Comparison of ENCODE assay signal across 19 mouse cellular contexts in genomic region chr1:178748222-178748600, GRCm38 (mm10).
DNase-seq lines count a peak whose midpoint lies in the region; ATAC-seq lines count a peak whose summit lies in the region.
"Had no signal": no experiment of that assay in that cellular context is flagged by ENCODE, and none has a peak within 500 bp of the region (broad histone marks: within the 10 kb centered on the region; RNA-seq: fewer than 3 reads in every experiment).

No protein-coding gene starts in this region.

- peak; percentile 51 for DNase-seq in embryonic facial prominence, embryonic 14.5 days (ENCODE audit: low spot score)
- no peak for DNase-seq in embryonic facial prominence, embryonic 10.5 days (ENCODE audit: low spot score)
- no peak for DNase-seq in midbrain, embryonic 10.5 days (ENCODE audit: low spot score)
- no peak for DNase-seq in right cerebral cortex, postnatal 25 days
- DNase-seq: adrenal gland, postnatal 36 days; gastrocnemius, postnatal 25 days; kidney, adult 2 months; kidney, postnatal 10 days; liver had no signal

- no peak overlapping the region for H3K27ac ChIP-seq in embryonic facial prominence, embryonic 14.5 days (replicated peaks; ENCODE audit: low read depth, low read length)
- H3K27ac ChIP-seq in embryonic facial prominence, embryonic 10.5 days (replicated peaks), result no peak overlapping the region
- H3K27ac ChIP-seq in hindbrain, embryonic 16.5 days (ENCODE audit: low read depth, low read length), result peak overlapping the region; percentile 48; the same call in 1 of the 2 replicates
- no peak overlapping the region for H3K27ac ChIP-seq in hindbrain, embryonic 12.5 days
- peak overlapping the region; percentile 29; the same call in 1 of the 2 replicates for H3K27ac ChIP-seq in midbrain, embryonic 16.5 days (ENCODE audit: low read length)
- H3K27ac ChIP-seq in midbrain, embryonic 10.5 days (replicated peaks), result no peak overlapping the region
- H3K27ac ChIP-seq: embryonic facial prominence, embryonic 12.5 days; heart, embryonic 10.5 days; neural tube, embryonic 12.5 days; stomach, postnatal 0 days had no signal

- H3K4me3 ChIP-seq in embryonic facial prominence, embryonic 14.5 days (ENCODE audit: low read depth, low read length), result no peak overlapping the region
- no peak overlapping the region for H3K4me3 ChIP-seq in embryonic facial prominence, embryonic 10.5 days
- H3K4me3 ChIP-seq in hindbrain, embryonic 16.5 days (ENCODE audit: low read length), result no peak overlapping the region
- H3K4me3 ChIP-seq in hindbrain, embryonic 12.5 days, result no peak overlapping the region
- H3K4me3 ChIP-seq in midbrain, embryonic 16.5 days (ENCODE audit: low read depth, low read length), result no peak overlapping the region
- H3K4me3 ChIP-seq in midbrain, embryonic 10.5 days, result no peak overlapping the region
- H3K4me3 ChIP-seq: embryonic facial prominence, embryonic 12.5 days; heart, embryonic 10.5 days; neural tube, embryonic 12.5 days had no signal

- H3K4me2 ChIP-seq in embryonic facial prominence, embryonic 14.5 days (ENCODE audit: low read depth, low read length), result no peak overlapping the region
- no peak overlapping the region for H3K4me2 ChIP-seq in hindbrain, embryonic 16.5 days (ENCODE audit: low read length)
- H3K4me2 ChIP-seq in hindbrain, embryonic 12.5 days (replicated peaks), result no peak overlapping the region
- no peak overlapping the region for H3K4me2 ChIP-seq in midbrain, embryonic 16.5 days (ENCODE audit: low read length)
- H3K4me2 ChIP-seq: embryonic facial prominence, embryonic 12.5 days; neural tube, embryonic 12.5 days had no signal

- no peak for ATAC-seq in embryonic facial prominence, embryonic 14.5 days (ENCODE audit: low read depth)
- no peak for ATAC-seq in hindbrain, embryonic 16.5 days
- no peak for ATAC-seq in hindbrain, embryonic 12.5 days (ENCODE audit: low FRiP score)
- no peak for ATAC-seq in midbrain, embryonic 16.5 days
- ATAC-seq in granulocyte monocyte progenitor cell, adult 5-6 weeks (replicated peaks; ENCODE audit: poor library complexity, severe bottlenecking), result peak; percentile 33; the same call in 1 of the 2 replicates
- ATAC-seq: CD4-positive, CD25-positive, alpha-beta regulatory T cell, adult 4 months had no signal

- H3K4me1 ChIP-seq in embryonic facial prominence, embryonic 14.5 days (ENCODE audit: control insufficient read depth, insufficient read depth, low read length), result no peaks in the 10 kb centered on the region; the same call in 1 of the 2 replicates
- peaks cover 27% of the 10 kb centered on the region for H3K4me1 ChIP-seq in embryonic facial prominence, embryonic 10.5 days
- peaks cover 11% of the 10 kb centered on the region for H3K4me1 ChIP-seq in hindbrain, embryonic 16.5 days (ENCODE audit: control insufficient read depth, insufficient read depth, low read depth, low read length)
- H3K4me1 ChIP-seq in hindbrain, embryonic 12.5 days, result peaks cover 5% of the 10 kb centered on the region; the same call in 1 of the 2 replicates
- H3K4me1 ChIP-seq in midbrain, embryonic 16.5 days (ENCODE audit: control insufficient read depth, insufficient read depth, low read length), result peaks cover 6% of the 10 kb centered on the region; the same call in 1 of the 2 replicates
- H3K4me1 ChIP-seq in midbrain, embryonic 10.5 days, result no peaks in the 10 kb centered on the region

- no peaks in the 10 kb centered on the region for H3K27me3 ChIP-seq in embryonic facial prominence, embryonic 14.5 days (replicated peaks; ENCODE audit: control insufficient read depth, insufficient read depth, low read length)
- H3K27me3 ChIP-seq in embryonic facial prominence, embryonic 10.5 days (replicated peaks; ENCODE audit: low read depth, poor library complexity, severe bottlenecking), result no peaks in the 10 kb centered on the region
- H3K27me3 ChIP-seq in hindbrain, embryonic 16.5 days (replicated peaks; ENCODE audit: control insufficient read depth, insufficient read depth, low read length), result no peaks in the 10 kb centered on the region
- no peaks in the 10 kb centered on the region for H3K27me3 ChIP-seq in hindbrain, embryonic 12.5 days
- H3K27me3 ChIP-seq in midbrain, embryonic 16.5 days (ENCODE audit: control insufficient read depth, insufficient read depth, low read depth, low read length), result no peaks in the 10 kb centered on the region
- H3K27me3 ChIP-seq in midbrain, embryonic 10.5 days (ENCODE audit: low read depth, poor library complexity, severe bottlenecking), result peaks cover 25% of the 10 kb centered on the region
- H3K27me3 ChIP-seq: embryonic facial prominence, embryonic 12.5 days; neural tube, embryonic 12.5 days had no signal

- no peaks in the 10 kb centered on the region for H3K36me3 ChIP-seq in embryonic facial prominence, embryonic 14.5 days (ENCODE audit: control insufficient read depth, insufficient read depth, low read length)
- H3K36me3 ChIP-seq in embryonic facial prominence, embryonic 10.5 days (replicated peaks), result no peaks in the 10 kb centered on the region; the same call in 1 of the 2 replicates
- no peaks in the 10 kb centered on the region for H3K36me3 ChIP-seq in hindbrain, embryonic 16.5 days (ENCODE audit: control insufficient read depth, insufficient read depth, low read length)
- H3K36me3 ChIP-seq in hindbrain, embryonic 12.5 days, result no peaks in the 10 kb centered on the region
- no peaks in the 10 kb centered on the region for H3K36me3 ChIP-seq in midbrain, embryonic 16.5 days (ENCODE audit: control insufficient read depth, insufficient read depth, low read length)
- H3K36me3 ChIP-seq in midbrain, embryonic 10.5 days, result no peaks in the 10 kb centered on the region
- H3K36me3 ChIP-seq: embryonic facial prominence, embryonic 12.5 days; G1E; neural tube, embryonic 12.5 days had no signal

- no peak overlapping the region for H3K9ac ChIP-seq in embryonic facial prominence, embryonic 14.5 days (ENCODE audit: low read depth, low read length)
- no peak overlapping the region for H3K9ac ChIP-seq in hindbrain, embryonic 16.5 days (ENCODE audit: low read depth, low read length)
- H3K9ac ChIP-seq in hindbrain, embryonic 12.5 days, result no peak overlapping the region
- no peak overlapping the region for H3K9ac ChIP-seq in midbrain, embryonic 16.5 days (ENCODE audit: low read depth, low read length)
- H3K9ac ChIP-seq: embryonic facial prominence, embryonic 12.5 days; neural tube, embryonic 12.5 days had no signal

- WGBS in embryonic facial prominence, embryonic 14.5 days, result 39% methylated on average over 7 of the region's 7 CpGs
- WGBS in embryonic facial prominence, embryonic 10.5 days, result 51% methylated on average over 7 of the region's 7 CpGs
- WGBS in hindbrain, embryonic 16.5 days, result 64% methylated on average over 7 of the region's 7 CpGs
- WGBS in hindbrain, embryonic 12.5 days, result 72% methylated on average over 7 of the region's 7 CpGs
- 67% methylated on average over 7 of the region's 7 CpGs for WGBS in midbrain, embryonic 16.5 days
- 84% methylated on average over 7 of the region's 7 CpGs for WGBS in midbrain, embryonic 10.5 days

- H3K9me3 ChIP-seq in embryonic facial prominence, embryonic 14.5 days (ENCODE audit: control insufficient read depth, low read length), result no peaks in the 10 kb centered on the region
- peaks cover 4% of the 10 kb centered on the region for H3K9me3 ChIP-seq in embryonic facial prominence, embryonic 10.5 days
- H3K9me3 ChIP-seq in hindbrain, embryonic 16.5 days (ENCODE audit: control insufficient read depth, low read length), result peaks cover 3% of the 10 kb centered on the region; the same call in 1 of the 2 replicates
- H3K9me3 ChIP-seq in hindbrain, embryonic 12.5 days (replicated peaks), result no peaks in the 10 kb centered on the region
- no peaks in the 10 kb centered on the region for H3K9me3 ChIP-seq in midbrain, embryonic 16.5 days (replicated peaks; ENCODE audit: control insufficient read depth, low read length, poor library complexity, severe bottlenecking)
- peaks cover 4% of the 10 kb centered on the region; the same call in 1 of the 2 replicates for H3K9me3 ChIP-seq in midbrain, embryonic 10.5 days (replicated peaks)
- H3K9me3 ChIP-seq: embryonic facial prominence, embryonic 12.5 days; heart, embryonic 10.5 days; neural tube, embryonic 12.5 days had no signal

Comparison
In these comparisons a context has a peak if more than half of its experiments do, and no peak if none do; other contexts are left out.
1. H3K27ac ChIP-seq: peak in hindbrain, embryonic 16.5 days (single experiment) and midbrain, embryonic 16.5 days (single experiment); none in embryonic facial prominence, embryonic 14.5 days (single experiment), embryonic facial prominence, embryonic 10.5 days (single experiment), hindbrain, embryonic 12.5 days (single experiment) and midbrain, embryonic 10.5 days (single experiment).